Mouse (Mus musculus) urinary bladder, adult 18-20 months (tissue): ENCODE results near the gene Wasl.

Experiments
- DNase-seq, 2 experiments: peaks; one replicate each; pipeline ENCODE4 v3.0.0; 2022; ENCODE audit warnings: low spot score in 2 of 2, mixed read lengths in 2 of 2

Gene Wasl

GRCm38 (mm10) chr6:24604289-24604688 is 60.5 kb downstream of the Wasl start:
- no peak for DNase-seq

- no peak for DNase-seq
Measured at GRCm38 (mm10) chr6:24602993-24603392, 61.8 kb downstream of the Wasl start.

- no peak for DNase-seq
Measured at GRCm38 (mm10) chr6:24602351-24602750, 62.5 kb downstream of the Wasl start.

- DNase-seq: no peak
Measured at GRCm38 (mm10) chr6:24601668-24602067, 63.1 kb downstream of the Wasl start.

- no peak for DNase-seq
Measured at GRCm38 (mm10) chr6:24600726-24601125, 64.1 kb downstream of the Wasl start.

GRCm38 (mm10) chr6:24600134-24600533 is 64.7 kb downstream of the Wasl start:
- DNase-seq: no peak

- no peak for DNase-seq
Measured at GRCm38 (mm10) chr6:24599639-24600038, 65.2 kb downstream of the Wasl start.

GRCm38 (mm10) chr6:24599179-24599578 is 65.6 kb downstream of the Wasl start:
- DNase-seq: no peak

GRCm38 (mm10) chr6:24597500-24597899 is 67.3 kb downstream of the Wasl start, which contains the start of gene Lmod2:
Gene Lmod2, plus strand, starts transcription at chr6:24597762.
- no peak for DNase-seq

GRCm38 (mm10) chr6:24591525-24592218 is 73.1 kb downstream of the Wasl start:
- no peak for DNase-seq

GRCm38 (mm10) chr6:24590282-24590681 is 74.5 kb downstream of the Wasl start:
- no peak for DNase-seq

GRCm38 (mm10) chr6:24586885-24587284 is 77.9 kb downstream of the Wasl start:
- peak in 1 of 2 experiments; percentile 34 for DNase-seq

- DNase-seq: no peak
Measured at GRCm38 (mm10) chr6:24585431-24586310, 79.1 kb downstream of the Wasl start.

- DNase-seq: peak in 1 of 2 experiments; percentile 16
Measured at GRCm38 (mm10) chr6:24583456-24583855, 81.4 kb downstream of the Wasl start.

- no peak for DNase-seq
Measured at GRCm38 (mm10) chr6:24573319-24573718, 91.5 kb downstream of the Wasl start.

- DNase-seq: no peak
Measured at GRCm38 (mm10) chr6:24572431-24572830, 92.4 kb downstream of the Wasl start.

- no peak for DNase-seq
Measured at GRCm38 (mm10) chr6:24571126-24571525, 93.7 kb downstream of the Wasl start.

GRCm38 (mm10) chr6:24570278-24570677 is 94.5 kb downstream of the Wasl start:
- no peak for DNase-seq

GRCm38 (mm10) chr6:24569711-24570110 is 95.1 kb downstream of the Wasl start:
- DNase-seq: no peak

- DNase-seq: no peak
Measured at GRCm38 (mm10) chr6:24568963-24569362, 95.8 kb downstream of the Wasl start.

- DNase-seq: no peak
Measured at GRCm38 (mm10) chr6:24564886-24565285, 99.9 kb downstream of the Wasl start.

GRCm38 (mm10) chr6:24564081-24564480 is 100.7 kb downstream of the Wasl start:
- DNase-seq: no peak
